ENCODE assay signal across 8 mouse cellular contexts in genomic region chr3:100685763-100686370, GRCm38 (mm10). TPM values are rescaled to one million over a fixed set of nuclear protein-coding genes. Genes with fewer than 3 reads are reported as not detected.
DNase-seq lines count a peak whose midpoint lies in the region; ATAC-seq lines count a peak whose summit lies in the region.

No protein-coding gene starts in this region.

- peak; percentile 84 for ATAC-seq in embryonic facial prominence, embryonic 13.5 days (ENCODE audit: insufficient number of reproducible peaks, insufficient read depth, low FRiP score, low TSS enrichment, low read depth)
- ATAC-seq in liver, embryonic 13.5 days (ENCODE audit: low read depth): peak; percentile 85
- ATAC-seq in stomach, embryonic 15.5 days (ENCODE audit: insufficient read depth, low FRiP score, low read depth): peak; percentile 84

- H3K9me3 ChIP-seq in embryonic facial prominence, embryonic 13.5 days: no peaks in the 10 kb centered on the region
- no peaks in the 10 kb centered on the region for H3K9me3 ChIP-seq in liver, embryonic 13.5 days (replicated peaks)
- no peaks in the 10 kb centered on the region for H3K9me3 ChIP-seq in stomach, embryonic 15.5 days

- peak; percentile 76 to 84 for DNase-seq in B cell, adult 2 months
- DNase-seq in adrenal gland, postnatal 4 days (ENCODE audit: low spot score in 2 of 2): peak; percentile 46 to 55
- DNase-seq in heart, adult 9 months (ENCODE audit: low spot score in 2 of 2): peak; percentile 75 to 84
- DNase-seq in kidney, adult 9 months: peak; percentile 70
- peak; percentile 62 for DNase-seq in liver, embryonic 13.5 days
- DNase-seq in natural killer cell, adult 2 months (ENCODE audit: low spot score in 2 of 2): peak; percentile 54 to 69

- no peaks in the 10 kb centered on the region for H3K27me3 ChIP-seq in embryonic facial prominence, embryonic 13.5 days
- no peaks in the 10 kb centered on the region for H3K27me3 ChIP-seq in liver, embryonic 13.5 days
- H3K27me3 ChIP-seq in stomach, embryonic 15.5 days (replicated peaks): no peaks in the 10 kb centered on the region

- H3K36me3 ChIP-seq in embryonic facial prominence, embryonic 13.5 days: no peaks in the 10 kb centered on the region
- H3K36me3 ChIP-seq in liver, embryonic 13.5 days: no peaks in the 10 kb centered on the region
- H3K36me3 ChIP-seq in stomach, embryonic 15.5 days: no peaks in the 10 kb centered on the region

- H3K4me3 ChIP-seq in embryonic facial prominence, embryonic 13.5 days: peak overlapping the region; percentile 84
- peak overlapping the region; percentile 94 for H3K4me3 ChIP-seq in liver, embryonic 13.5 days (replicated peaks)
- peak overlapping the region; percentile 85 for H3K4me3 ChIP-seq in stomach, embryonic 15.5 days (replicated peaks)

- peaks cover 25% of the 10 kb centered on the region for H3K4me1 ChIP-seq in embryonic facial prominence, embryonic 13.5 days
- H3K4me1 ChIP-seq in liver, embryonic 13.5 days (replicated peaks): peaks cover 32% of the 10 kb centered on the region
- peaks cover 4% of the 10 kb centered on the region; the same call in 1 of the 2 replicates for H3K4me1 ChIP-seq in stomach, embryonic 15.5 days

- WGBS in embryonic facial prominence, embryonic 13.5 days: 2% methylated on average over 67 of the region's 77 CpGs
- under 1% methylated on average over 70 of the region's 77 CpGs for WGBS in liver, embryonic 13.5 days (ENCODE audit: insufficient replicate concordance)
- WGBS in stomach, embryonic 15.5 days: under 1% methylated on average over 47 of the region's 77 CpGs

- H3K27ac ChIP-seq in embryonic facial prominence, embryonic 13.5 days: peak overlapping the region; percentile 98
- peak overlapping the region; percentile 89 for H3K27ac ChIP-seq in liver, embryonic 13.5 days
- peak overlapping the region; percentile 96 for H3K27ac ChIP-seq in stomach, embryonic 15.5 days

- peak overlapping the region; percentile 92 for H3K4me2 ChIP-seq in embryonic facial prominence, embryonic 13.5 days
- peak overlapping the region; percentile 92 for H3K4me2 ChIP-seq in liver, embryonic 13.5 days
- peak overlapping the region; percentile 85 for H3K4me2 ChIP-seq in stomach, embryonic 15.5 days

- H3K9ac ChIP-seq in embryonic facial prominence, embryonic 13.5 days: peak overlapping the region; percentile 95
- peak overlapping the region; percentile 95 for H3K9ac ChIP-seq in liver, embryonic 13.5 days
- peak overlapping the region; percentile 92 for H3K9ac ChIP-seq in stomach, embryonic 15.5 days

RNA-seq across cellular contexts. Expression of gene Man1a2, which starts 0.6 kb away (rescaled TPM):
- total RNA-seq in adrenal gland, postnatal 4 days (2021): 100 to 1,000 TPM; 111 to 125 TPM
- polyA plus RNA-seq in embryonic facial prominence, embryonic 13.5 days (2015; fragmentation: Nextera tagmentation; extraction: Ambion mirVana): 64.1 and 64.5 TPM in 2 replicates
- polyA plus RNA-seq in liver, embryonic 13.5 days (2015; fragmentation: Nextera tagmentation; extraction: Ambion mirVana): 39.3 and 40.7 TPM in 2 replicates
- 93.1 and 94.8 TPM in 2 replicates for polyA plus RNA-seq in stomach, embryonic 15.5 days (2015; fragmentation: Nextera tagmentation; extraction: Ambion mirVana)

Comparison
In these comparisons a context has a peak if more than half of its experiments do, and no peak if none do; other contexts are left out.
1. Peak in every context shown above with its lines: DNase-seq, ATAC-seq, H3K4me3 ChIP-seq and H3K27ac ChIP-seq.